Mouse (Mus musculus): Measurements from ENCODE around the gene D430019H16Rik. TPM values are rescaled to one million over a fixed set of nuclear protein-coding genes. Genes with fewer than 3 reads are reported as not detected.
A peak's percentile ranks its signal among the peaks of the same experiment; 100 is the strongest.

Gene D430019H16Rik
- polyA plus RNA-seq, 1 experiment from 2014 or later, result 13.8 TPM

- no peak overlapping the region for H3K4me2 ChIP-seq (replicated peaks)
- WGBS, result 11% methylated on average over 6 of the region's 6 CpGs
- H3K27me3 ChIP-seq, result no peaks in the 10 kb centered on the region
- no peaks in the 10 kb centered on the region for H3K36me3 ChIP-seq
- peak; percentile 54 for ATAC-seq (replicated peaks)
- H3K9ac ChIP-seq (replicated peaks), result no peak overlapping the region
- no peak overlapping the region for H3K4me3 ChIP-seq
- H3K9me3 ChIP-seq, result no peaks in the 10 kb centered on the region
- H3K27ac ChIP-seq (replicated peaks), result no peak overlapping the region
- H3K4me1 ChIP-seq, result no peaks in the 10 kb centered on the region
These were observed 44.2 kb downstream of the D430019H16Rik start for GRCm38 (mm10) chr12:105497894-105498293.

DNA sequence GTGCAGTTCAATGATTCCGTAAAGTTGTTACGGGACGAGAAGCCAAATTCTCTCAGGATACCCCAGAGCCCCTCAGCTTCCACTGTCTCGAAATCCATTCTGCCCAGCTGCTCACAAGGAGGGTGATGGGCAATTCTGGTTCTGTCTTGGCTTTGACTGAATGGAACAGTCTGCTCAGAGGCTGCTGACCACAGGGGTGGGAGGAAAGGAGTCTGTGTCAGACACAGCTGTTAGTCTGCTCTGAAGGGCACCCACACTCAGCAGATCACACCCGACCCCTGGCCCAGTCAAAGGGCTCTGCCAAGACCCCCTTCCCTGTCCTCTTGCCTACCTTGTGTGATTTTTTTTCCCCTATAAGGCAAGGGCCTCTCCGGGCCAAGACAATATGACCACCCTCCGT lies 44.8 kb downstream of the D430019H16Rik start:
- H3K4me3 ChIP-seq, result no peak overlapping the region
- no peak for ATAC-seq (replicated peaks)
- no peak overlapping the region for H3K9ac ChIP-seq (replicated peaks)
- 91% methylated on average over 7 of the region's 7 CpGs for WGBS
- no peak overlapping the region for H3K4me2 ChIP-seq (replicated peaks)
- H3K27ac ChIP-seq (replicated peaks), result no peak overlapping the region
- no peaks in the 10 kb centered on the region for H3K4me1 ChIP-seq
- H3K9me3 ChIP-seq, result no peaks in the 10 kb centered on the region
- H3K27me3 ChIP-seq, result no peaks in the 10 kb centered on the region
- no peaks in the 10 kb centered on the region for H3K36me3 ChIP-seq

- no peak for ATAC-seq (replicated peaks)
- H3K36me3 ChIP-seq, result no peaks in the 10 kb centered on the region
- no peaks in the 10 kb centered on the region for H3K27me3 ChIP-seq
- WGBS, result 79% methylated on average over 4 of the region's 4 CpGs
- H3K4me2 ChIP-seq (replicated peaks), result no peak overlapping the region
- H3K9ac ChIP-seq (replicated peaks), result no peak overlapping the region
- H3K9me3 ChIP-seq, result no peaks in the 10 kb centered on the region
- no peak overlapping the region for H3K4me3 ChIP-seq
- no peaks in the 10 kb centered on the region for H3K4me1 ChIP-seq
- H3K27ac ChIP-seq (replicated peaks), result no peak overlapping the region
These were observed 45.2 kb downstream of the D430019H16Rik start for GRCm38 (mm10) chr12:105498842-105499241.

DNA sequence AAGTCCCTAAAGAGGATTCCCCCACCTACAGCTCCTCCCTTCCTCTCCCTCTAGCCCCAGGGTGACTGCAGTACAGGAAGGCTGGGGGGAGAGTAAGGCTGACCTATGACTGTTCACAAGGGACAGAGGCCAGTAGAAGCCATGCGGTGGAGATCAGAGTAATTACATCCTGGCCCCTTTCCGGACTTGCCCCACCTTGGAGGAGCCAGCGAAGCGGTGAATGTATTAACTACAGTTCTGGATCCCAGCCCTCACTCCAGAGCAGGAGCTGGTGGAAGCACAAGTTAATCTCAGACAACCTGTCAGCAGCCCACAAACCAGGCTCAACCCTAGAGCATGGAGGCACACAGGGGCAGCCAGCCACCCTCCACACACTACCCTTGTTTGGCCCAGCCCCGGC lies 47.3 kb downstream of the D430019H16Rik start:
- Histone ChIP-seq H3K9ac (replicated peaks) (no peak overlapping the region), H3K27ac (replicated peaks) (no peak overlapping the region), H3K36me3 (no peaks in the 10 kb centered on the region), H3K27me3 (no peaks in the 10 kb centered on the region), H3K4me1 (no peaks in the 10 kb centered on the region), H3K4me3 (no peak overlapping the region), H3K4me2 (replicated peaks) (no peak overlapping the region), H3K9me3 (no peaks in the 10 kb centered on the region)
- ATAC-seq (replicated peaks), result no peak
- WGBS, result 75% methylated on average over 5 of the region's 5 CpGs

GRCm38 (mm10) chr12:105504736-105505135 lies 51.1 kb downstream of the D430019H16Rik start:
- Histone ChIP-seq H3K4me2 (replicated peaks) (no peak overlapping the region), H3K9me3 (no peaks in the 10 kb centered on the region), H3K36me3 (no peaks in the 10 kb centered on the region), H3K4me1 (no peaks in the 10 kb centered on the region), H3K27ac (replicated peaks) (no peak overlapping the region), H3K27me3 (no peaks in the 10 kb centered on the region), H3K9ac (replicated peaks) (no peak overlapping the region), H3K4me3 (no peak overlapping the region)
- WGBS, result 70% methylated on average over 6 of the region's 6 CpGs
- no peak for ATAC-seq (replicated peaks)

DNA sequence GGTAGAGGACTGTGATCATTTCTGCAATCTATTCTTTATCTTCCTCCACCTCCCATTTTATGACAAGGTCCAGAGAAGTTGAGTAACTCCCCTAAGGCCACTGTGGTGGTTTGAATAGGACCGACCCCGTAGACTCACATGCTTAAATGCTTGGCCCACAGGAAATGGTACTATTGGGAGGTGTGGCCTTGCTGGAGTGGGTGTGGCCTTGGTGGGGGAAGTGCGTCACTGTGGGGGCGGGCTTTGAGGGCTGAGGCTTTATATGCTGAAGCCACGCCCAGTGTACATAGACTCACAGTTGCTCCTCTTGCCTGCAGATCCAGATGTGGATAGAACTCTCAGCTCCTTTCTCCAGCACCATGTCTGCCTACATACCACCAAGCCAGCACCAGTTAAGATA lies 57.5 kb downstream of the D430019H16Rik start:
- Histone ChIP-seq H3K9ac (replicated peaks) (no peak overlapping the region), H3K9me3 (no peaks in the 10 kb centered on the region), H3K4me1 (no peaks in the 10 kb centered on the region), H3K4me3 (no peak overlapping the region), H3K4me2 (replicated peaks) (no peak overlapping the region), H3K27me3 (no peaks in the 10 kb centered on the region), H3K36me3 (no peaks in the 10 kb centered on the region), H3K27ac (replicated peaks) (no peak overlapping the region)
- 88% methylated on average over 5 of the region's 5 CpGs for WGBS
- no peak for ATAC-seq (replicated peaks)

DNA sequence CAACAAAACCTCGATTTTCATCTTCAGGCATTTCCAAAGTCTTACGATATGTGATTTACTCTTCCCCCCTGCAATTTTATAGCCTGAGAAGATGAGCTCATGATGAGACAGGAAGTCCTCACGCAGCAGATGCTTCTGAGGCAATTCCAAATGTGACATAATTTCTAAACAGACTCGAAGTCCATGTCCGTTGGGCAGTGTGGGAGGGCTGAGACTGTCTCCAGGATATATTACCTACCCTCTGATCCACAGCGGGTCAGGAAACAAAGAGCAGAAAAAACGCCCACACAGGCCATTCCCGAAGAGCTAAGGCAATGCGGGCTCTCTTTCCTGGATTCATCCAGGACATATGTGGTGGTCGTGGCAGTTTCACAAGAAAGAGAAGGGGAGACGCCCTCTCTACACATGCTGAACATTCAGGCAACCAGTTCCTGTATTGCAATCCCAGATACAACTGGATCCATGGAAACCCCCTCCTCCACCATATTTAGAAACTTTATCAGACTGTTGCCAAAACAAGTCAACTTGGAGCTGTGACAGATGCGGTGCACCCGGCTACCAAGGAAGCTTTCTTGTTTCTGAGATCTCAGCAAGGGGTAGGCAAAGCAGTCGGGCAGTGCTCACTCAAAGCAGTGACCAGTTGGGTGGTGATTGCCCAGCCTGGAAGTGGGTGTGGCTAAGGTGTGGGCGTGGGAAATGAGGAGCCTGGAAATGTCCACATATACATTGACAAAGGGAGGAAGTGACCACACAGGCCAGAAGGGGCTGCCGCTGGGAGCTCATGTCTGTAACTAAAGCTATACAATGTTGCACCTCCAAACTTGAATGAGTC lies 58.2 kb downstream of the D430019H16Rik start:
- no peaks in the 10 kb centered on the region for H3K36me3 ChIP-seq
- no peaks in the 10 kb centered on the region for H3K27me3 ChIP-seq
- ATAC-seq (replicated peaks), result no peak
- no peak overlapping the region for H3K9ac ChIP-seq (replicated peaks)
- no peak overlapping the region for H3K4me3 ChIP-seq
- no peaks in the 10 kb centered on the region for H3K4me1 ChIP-seq
- H3K9me3 ChIP-seq, result no peaks in the 10 kb centered on the region
- H3K4me2 ChIP-seq (replicated peaks), result no peak overlapping the region
- H3K27ac ChIP-seq (replicated peaks), result no peak overlapping the region
- 89% methylated on average over 16 of the region's 16 CpGs for WGBS

DNA sequence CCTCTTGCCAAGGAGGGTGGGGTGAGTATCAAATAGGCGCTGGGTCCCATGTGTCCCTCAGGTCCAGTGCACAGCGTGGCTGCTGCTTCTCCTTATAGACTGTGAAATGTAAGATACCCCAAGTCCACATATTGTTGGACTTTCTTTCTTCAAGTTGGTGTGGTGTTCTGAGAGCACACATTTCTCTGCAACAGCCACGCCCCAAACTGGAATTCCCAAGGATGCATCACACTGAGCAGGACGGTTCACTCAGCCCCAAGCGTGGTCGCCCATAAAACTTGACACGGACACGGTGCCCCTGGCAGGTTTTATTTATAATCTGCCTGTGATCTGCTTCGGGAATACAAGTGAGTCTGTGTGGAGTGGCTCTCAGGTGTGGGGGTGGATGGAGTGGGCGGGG lies 60.5 kb downstream of the D430019H16Rik start:
- Histone ChIP-seq H3K27ac (replicated peaks) (no peak overlapping the region), H3K4me3 (no peak overlapping the region), H3K4me1 (no peaks in the 10 kb centered on the region), H3K9ac (replicated peaks) (no peak overlapping the region), H3K36me3 (no peaks in the 10 kb centered on the region), H3K27me3 (no peaks in the 10 kb centered on the region), H3K4me2 (replicated peaks) (no peak overlapping the region), H3K9me3 (no peaks in the 10 kb centered on the region)
- WGBS, result 91% methylated on average over 10 of the region's 10 CpGs
- ATAC-seq (replicated peaks), result no peak

DNA sequence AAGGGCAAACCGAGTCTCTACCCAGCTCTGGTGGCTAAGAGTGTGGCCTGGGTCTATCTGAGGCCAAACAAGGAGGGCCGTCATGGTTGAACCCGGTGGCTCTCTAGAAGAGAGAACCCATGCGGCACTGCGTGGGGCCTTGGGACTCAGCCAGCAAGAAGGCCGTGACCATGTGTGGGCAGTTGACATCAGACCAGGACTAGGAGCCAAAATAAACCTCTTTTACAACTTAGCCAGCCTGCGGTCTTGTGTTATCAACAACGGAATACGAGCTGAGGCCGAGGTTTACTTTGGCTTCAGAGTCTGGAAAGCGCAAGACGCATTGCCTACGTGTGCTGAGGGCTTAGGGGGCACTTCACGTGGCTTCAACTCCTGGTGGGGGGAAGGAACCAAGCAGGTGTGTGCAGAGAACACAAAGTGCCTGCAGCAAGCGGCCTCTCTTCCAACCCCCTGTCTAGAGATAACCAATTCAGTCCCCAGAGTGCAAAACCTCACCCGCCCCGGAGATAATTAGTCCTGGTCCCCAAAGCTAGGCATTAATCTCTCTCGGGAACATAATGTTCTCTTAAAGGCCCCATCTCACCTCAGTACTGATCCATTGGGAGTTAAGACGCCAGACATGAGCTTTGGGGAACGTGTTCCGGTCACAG lies 63.5 kb downstream of the D430019H16Rik start:
- Histone ChIP-seq H3K9me3 (no peaks in the 10 kb centered on the region), H3K4me3 (no peak overlapping the region), H3K27me3 (no peaks in the 10 kb centered on the region), H3K4me1 (0 out of 2 replicates have a peak, but pooled peaks cover 2% of the 10 kb centered on the region), H3K9ac (replicated peaks) (no peak overlapping the region), H3K4me2 (replicated peaks) (no peak overlapping the region), H3K36me3 (no peaks in the 10 kb centered on the region), H3K27ac (replicated peaks) (no peak overlapping the region)
- no peak for ATAC-seq (replicated peaks)
- WGBS, result 87% methylated on average over 21 of the region's 21 CpGs

DNA sequence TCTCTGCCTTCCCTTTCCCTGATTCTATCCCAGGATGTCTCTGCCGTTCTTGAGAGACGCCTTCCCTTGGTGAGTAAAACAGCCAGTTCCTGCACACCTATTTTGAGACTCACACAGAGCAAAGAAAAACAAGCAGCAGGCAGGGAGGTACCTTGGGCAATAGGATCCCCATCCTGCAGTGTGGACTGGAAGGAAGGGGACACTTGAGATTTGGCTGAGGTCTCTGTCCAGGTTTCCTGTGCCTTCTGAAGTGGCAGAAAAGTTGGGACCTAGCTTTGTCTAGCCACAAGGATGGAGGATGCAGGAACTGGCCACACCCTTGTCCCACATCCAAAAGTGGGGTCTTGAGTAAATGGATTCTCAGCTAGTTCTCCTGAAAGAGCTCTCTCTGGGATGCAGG lies 66.2 kb downstream of the D430019H16Rik start:
- Histone ChIP-seq H3K27ac (replicated peaks) (no peak overlapping the region), H3K4me3 (no peak overlapping the region), H3K27me3 (no peaks in the 10 kb centered on the region), H3K4me1 (0 out of 2 replicates have a peak, but pooled peaks cover 2% of the 10 kb centered on the region), H3K36me3 (no peaks in the 10 kb centered on the region), H3K4me2 (replicated peaks) (no peak overlapping the region), H3K9ac (replicated peaks) (no peak overlapping the region), H3K9me3 (no peaks in the 10 kb centered on the region)
- WGBS, result 86% methylated on average over 2 of the region's 2 CpGs
- no peak for ATAC-seq (replicated peaks)

DNA sequence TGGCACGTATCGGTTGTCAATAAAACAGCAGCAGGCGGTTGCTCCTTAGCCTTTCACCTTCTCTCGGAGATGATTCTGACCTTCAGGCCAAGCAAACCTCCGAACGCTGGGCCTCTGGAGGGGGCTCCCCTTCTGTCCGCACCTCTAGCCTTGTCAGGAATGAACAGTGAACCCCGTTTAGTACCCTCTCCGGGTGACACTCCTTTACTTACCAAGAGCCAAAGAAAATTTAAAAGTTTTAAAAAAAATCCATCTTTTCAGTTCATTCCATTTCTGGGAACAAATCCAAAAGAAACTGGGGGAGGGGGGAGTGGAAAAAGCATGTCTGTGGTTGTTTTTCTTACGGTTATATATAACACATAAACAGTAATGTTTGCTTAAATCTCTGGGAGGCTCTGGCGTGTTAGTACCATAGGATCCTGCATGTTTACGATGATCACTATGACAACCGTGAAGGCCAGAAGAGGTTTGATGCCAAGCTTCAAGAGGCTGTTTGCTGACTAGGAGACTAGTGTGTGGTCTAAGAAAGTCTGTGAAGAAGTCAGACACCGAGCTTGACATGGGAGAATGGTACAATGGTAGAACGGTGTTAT lies 67.6 kb downstream of the D430019H16Rik start:
- no peak for ATAC-seq (replicated peaks)
- 73% methylated on average over 15 of the region's 15 CpGs for WGBS
- Histone ChIP-seq H3K36me3 (no peaks in the 10 kb centered on the region), H3K27me3 (no peaks in the 10 kb centered on the region), H3K4me3 (no peak overlapping the region), H3K9me3 (no peaks in the 10 kb centered on the region), H3K4me2 (replicated peaks) (no peak overlapping the region), H3K27ac (replicated peaks) (no peak overlapping the region; the same call in 1 of the 2 replicates), H3K9ac (replicated peaks) (no peak overlapping the region), H3K4me1 (0 out of 2 replicates have a peak, but pooled peaks cover 2% of the 10 kb centered on the region)

GRCm38 (mm10) chr12:105523737-105524136 lies 70.1 kb downstream of the D430019H16Rik start:
- Histone ChIP-seq H3K27ac (replicated peaks) (no peak overlapping the region), H3K4me2 (replicated peaks) (no peak overlapping the region), H3K27me3 (no peaks in the 10 kb centered on the region), H3K4me3 (no peak overlapping the region), H3K9ac (replicated peaks) (no peak overlapping the region), H3K4me1 (0 out of 2 replicates have a peak, but pooled peaks cover 2% of the 10 kb centered on the region), H3K9me3 (no peaks in the 10 kb centered on the region), H3K36me3 (no peaks in the 10 kb centered on the region)
- WGBS, result 69% methylated on average over 2 of the region's 2 CpGs
- ATAC-seq (replicated peaks), result no peak

All from forebrain, embryonic 15.5 days (tissue).